Mouse (Mus musculus): ENCODE results near the gene Spem1. TPM values are rescaled to one million over a fixed set of nuclear protein-coding genes. Genes with fewer than 3 reads are reported as not detected.

Spem1 gene
- not detected for polyA plus RNA-seq (2017; shearing (Covaris generic))

GRCm38 (mm10) chr11:69822080-69822479 lies at the start of gene Spem1:
TSS of gene Spem1 (minus strand) at chr11:69822180.

GRCm38 (mm10) chr11:69858113-69858998 lies 36.4 kb upstream of the Spem1 start, which contains the start of gene Tnk1:
TSS of gene Tnk1 (minus strand) at chr11:69858730.

GRCm38 (mm10) chr11:69846198-69846680 lies 24.3 kb upstream of the Spem1 start, which contains the start of gene Plscr3:
TSS of gene Plscr3 (plus strand) at chr11:69846376.

GRCm38 (mm10) chr11:69837952-69838713 lies 16.2 kb upstream of the Spem1 start, which contains the start of gene Tmem256:
TSS of gene Tmem256 (plus strand) at chr11:69838514.

GRCm38 (mm10) chr11:69837604-69837951 lies 15.6 kb upstream of the Spem1 start, which contains the start of gene Nlgn2:
TSS of gene Nlgn2 (minus strand) at chr11:69837784.

GRCm38 (mm10) chr11:69818365-69818764 lies 3.6 kb downstream of the Spem1 start, which contains the start of gene Spem2:
TSS of gene Spem2 (minus strand) at chr11:69818465.

GRCm38 (mm10) chr11:69815155-69815554 lies 6.8 kb downstream of the Spem1 start, which contains the start of gene Gm39566:
TSS of gene Gm39566 (minus strand) at chr11:69815298.

GRCm38 (mm10) chr11:69804972-69805909 lies 16.7 kb downstream of the Spem1 start, which contains the start of gene Tmem102:
TSS of gene Tmem102 (minus strand) at chr11:69805624.

GRCm38 (mm10) chr11:69801379-69801977 lies 20.5 kb downstream of the Spem1 start, which contains the start of gene Fgf11:
TSS of gene Fgf11 (minus strand) at chr11:69801857.

GRCm38 (mm10) chr11:69795168-69795982 lies 26.6 kb downstream of the Spem1 start, which contains the start of gene Chrnb1:
TSS of gene Chrnb1 (minus strand) at chr11:69795943.

Other genes with a start within 250 kb of the Spem1 start
- gene Wrap53, start 241.9 kb downstream of the Spem1 start, polyA plus RNA-seq (2017; shearing (Covaris generic)) = 34.5 TPM
- 251 TPM for gene Trp53, start 241.8 kb downstream of the Spem1 start, polyA plus RNA-seq (2017; shearing (Covaris generic))
- gene Atp1b2, start 216.2 kb downstream of the Spem1 start, polyA plus RNA-seq (2017; shearing (Covaris generic)) = not detected
- gene Shbg, start 204.3 kb downstream of the Spem1 start, polyA plus RNA-seq (2017; shearing (Covaris generic)) = not detected
- not detected for gene Sat2, start 200.2 kb downstream of the Spem1 start, polyA plus RNA-seq (2017; shearing (Covaris generic))
- 8.7 TPM for gene Fxr2, start 189.2 kb downstream of the Spem1 start, polyA plus RNA-seq (2017; shearing (Covaris generic))
- not detected for gene Sox15, start 166.9 kb downstream of the Spem1 start, polyA plus RNA-seq (2017; shearing (Covaris generic))
- 54.7 TPM for gene Mpdu1, start 159.5 kb downstream of the Spem1 start, polyA plus RNA-seq (2017; shearing (Covaris generic))
- 10.0 TPM for gene Cd68, start 156.0 kb downstream of the Spem1 start, polyA plus RNA-seq (2017; shearing (Covaris generic))
- gene Eif4a1, start 149.8 kb downstream of the Spem1 start, polyA plus RNA-seq (2017; shearing (Covaris generic)) = 587 TPM
- gene Senp3, start 140.1 kb downstream of the Spem1 start, polyA plus RNA-seq (2017; shearing (Covaris generic)) = 41.0 TPM
- not detected for gene Tnfsf13, start 136.4 kb downstream of the Spem1 start, polyA plus RNA-seq (2017; shearing (Covaris generic))
- gene Tnfsf12, start 126.3 kb downstream of the Spem1 start, polyA plus RNA-seq (2017; shearing (Covaris generic)) = not detected
- not detected for gene Tnfsfm13, start 126.1 kb downstream of the Spem1 start, polyA plus RNA-seq (2017; shearing (Covaris generic))
- gene Polr2a, start 63.5 kb downstream of the Spem1 start, polyA plus RNA-seq (2017; shearing (Covaris generic)) = 59.9 TPM
- not detected for gene Slc35g3, start 60.2 kb downstream of the Spem1 start, polyA plus RNA-seq (2017; shearing (Covaris generic))
- 4.5 TPM for gene Zbtb4, start 56.3 kb downstream of the Spem1 start, polyA plus RNA-seq (2017; shearing (Covaris generic))
- gene Chrnb1, start 26.2 kb downstream of the Spem1 start, polyA plus RNA-seq (2017; shearing (Covaris generic)) = 4.8 TPM
- gene Fgf11, start 20.3 kb downstream of the Spem1 start, polyA plus RNA-seq (2017; shearing (Covaris generic)) = not detected
- gene Tmem102, start 16.6 kb downstream of the Spem1 start, polyA plus RNA-seq (2017; shearing (Covaris generic)) = not detected
- not detected for gene Gm39566, start 6.9 kb downstream of the Spem1 start, polyA plus RNA-seq (2017; shearing (Covaris generic))
- not detected for gene Spem2, start 3.7 kb downstream of the Spem1 start, polyA plus RNA-seq (2017; shearing (Covaris generic))
- 0.56 TPM for gene Nlgn2, start 15.6 kb upstream of the Spem1 start, polyA plus RNA-seq (2017; shearing (Covaris generic))
- gene Tmem256, start 16.3 kb upstream of the Spem1 start, polyA plus RNA-seq (2017; shearing (Covaris generic)) = 125 TPM
- 23.8 TPM for gene Plscr3, start 24.2 kb upstream of the Spem1 start, polyA plus RNA-seq (2017; shearing (Covaris generic))
- not detected for gene Tnk1, start 36.5 kb upstream of the Spem1 start, polyA plus RNA-seq (2017; shearing (Covaris generic))
- gene Tmem95, start 55.8 kb upstream of the Spem1 start, polyA plus RNA-seq (2017; shearing (Covaris generic)) = not detected
- gene Kctd11, start 59.2 kb upstream of the Spem1 start, polyA plus RNA-seq (2017; shearing (Covaris generic)) = 2.1 TPM
- 613 TPM for gene Acap1, start 73.4 kb upstream of the Spem1 start, polyA plus RNA-seq (2017; shearing (Covaris generic))
- gene 2810408A11Rik, start 78.8 kb upstream of the Spem1 start, polyA plus RNA-seq (2017; shearing (Covaris generic)) = 2.8 TPM
- 3.6 TPM for gene Neurl4, start 78.9 kb upstream of the Spem1 start, polyA plus RNA-seq (2017; shearing (Covaris generic))
- 135 TPM for gene Gps2, start 91.7 kb upstream of the Spem1 start, polyA plus RNA-seq (2017; shearing (Covaris generic))
- gene Eif5a, start 99.8 kb upstream of the Spem1 start, polyA plus RNA-seq (2017; shearing (Covaris generic)) = 1,138 TPM
- not detected for gene Ybx2, start 113.6 kb upstream of the Spem1 start, polyA plus RNA-seq (2017; shearing (Covaris generic))
- gene Slc2a4, start 126.0 kb upstream of the Spem1 start, polyA plus RNA-seq (2017; shearing (Covaris generic)) = 0.31 TPM
- not detected for gene Cldn7, start 142.6 kb upstream of the Spem1 start, polyA plus RNA-seq (2017; shearing (Covaris generic))
- 30.2 TPM for gene Ctdnep1, start 159.0 kb upstream of the Spem1 start, polyA plus RNA-seq (2017; shearing (Covaris generic))
- gene Elp5, start 160.3 kb upstream of the Spem1 start, polyA plus RNA-seq (2017; shearing (Covaris generic)) = 70.4 TPM
- 493 TPM for gene Gabarap, start 169.0 kb upstream of the Spem1 start, polyA plus RNA-seq (2017; shearing (Covaris generic))
- 114 TPM for gene Phf23, start 173.6 kb upstream of the Spem1 start, polyA plus RNA-seq (2017; shearing (Covaris generic))
- 19.7 TPM for gene Dvl2, start 178.4 kb upstream of the Spem1 start, polyA plus RNA-seq (2017; shearing (Covaris generic))
- gene Acadvl, start 193.2 kb upstream of the Spem1 start, polyA plus RNA-seq (2017; shearing (Covaris generic)) = 120 TPM
- gene Dlg4, start 194.8 kb upstream of the Spem1 start, polyA plus RNA-seq (2017; shearing (Covaris generic)) = 9.4 TPM
- not detected for gene Asgr1, start 231.9 kb upstream of the Spem1 start, polyA plus RNA-seq (2017; shearing (Covaris generic))